Mouse (Mus musculus): ENCODE results near the gene Sipa1l3. TPM values are rescaled to one million over a fixed set of nuclear protein-coding genes. Genes with fewer than 3 reads are reported as not detected.

Sipa1l3 gene
- polyA plus RNA-seq, 1 experiment, result 29.4 TPM

- H3K27ac ChIP-seq (ENCODE audit: insufficient read depth, low read length), result no peak overlapping the region
- no peaks in the 10 kb centered on the region for H3K9me3 ChIP-seq (replicated peaks; ENCODE audit: control insufficient read depth, insufficient read depth, low read length, poor library complexity, severe bottlenecking)
- H3K4me1 ChIP-seq (ENCODE audit: control insufficient read depth, insufficient read depth, low read length), result peaks cover 3% of the 10 kb centered on the region
- no peak overlapping the region for H3K9ac ChIP-seq (ENCODE audit: low read depth, poor library complexity, severe bottlenecking)
- H3K36me3 ChIP-seq (ENCODE audit: control insufficient read depth, insufficient read depth, low read length, poor library complexity, severe bottlenecking), result no peaks in the 10 kb centered on the region
- TF ChIP-seq EP300 (IDR thresholded peaks at IDR 0.05; ENCODE audit: insufficient read depth, low read depth, low read length), result no peak
- TF ChIP-seq CTCF (IDR thresholded peaks at IDR 0.05; ENCODE audit: low read depth, low read length), result no peak
- TF ChIP-seq POLR2A (IDR thresholded peaks at IDR 0.05; ENCODE audit: insufficient read depth, low read length), result no peak
- H3K4me3 ChIP-seq (ENCODE audit: low read depth, low read length), result no peak overlapping the region
- no peaks in the 10 kb centered on the region for H3K27me3 ChIP-seq (ENCODE audit: control insufficient read depth, insufficient read depth, low read length, poor library complexity, severe bottlenecking)
Measured at GRCm38 (mm10) chr7:29392805-29393204, 125.6 kb downstream of the Sipa1l3 start.

GRCm38 (mm10) chr7:29391761-29392512 lies 126.5 kb downstream of the Sipa1l3 start:
- Histone ChIP-seq H3K4me1 (ENCODE audit: control insufficient read depth, insufficient read depth, low read length) (peaks cover 3% of the 10 kb centered on the region), H3K4me3 (ENCODE audit: low read depth, low read length) (peak overlapping the region; percentile 7; the same call in 1 of the 2 replicates), H3K27me3 (ENCODE audit: control insufficient read depth, insufficient read depth, low read length, poor library complexity, severe bottlenecking) (no peaks in the 10 kb centered on the region), H3K9me3 (replicated peaks; ENCODE audit: control insufficient read depth, insufficient read depth, low read length, poor library complexity, severe bottlenecking) (no peaks in the 10 kb centered on the region), H3K27ac (ENCODE audit: insufficient read depth, low read length) (no peak overlapping the region), H3K9ac (ENCODE audit: low read depth, poor library complexity, severe bottlenecking) (no peak overlapping the region), H3K36me3 (ENCODE audit: control insufficient read depth, insufficient read depth, low read length, poor library complexity, severe bottlenecking) (no peaks in the 10 kb centered on the region)
- TF ChIP-seq CTCF (IDR thresholded peaks at IDR 0.05; ENCODE audit: low read depth, low read length) (no peak), EP300 (IDR thresholded peaks at IDR 0.05; ENCODE audit: insufficient read depth, low read depth, low read length) (no peak), POLR2A (IDR thresholded peaks at IDR 0.05; ENCODE audit: insufficient read depth, low read length) (no peak)

DNA sequence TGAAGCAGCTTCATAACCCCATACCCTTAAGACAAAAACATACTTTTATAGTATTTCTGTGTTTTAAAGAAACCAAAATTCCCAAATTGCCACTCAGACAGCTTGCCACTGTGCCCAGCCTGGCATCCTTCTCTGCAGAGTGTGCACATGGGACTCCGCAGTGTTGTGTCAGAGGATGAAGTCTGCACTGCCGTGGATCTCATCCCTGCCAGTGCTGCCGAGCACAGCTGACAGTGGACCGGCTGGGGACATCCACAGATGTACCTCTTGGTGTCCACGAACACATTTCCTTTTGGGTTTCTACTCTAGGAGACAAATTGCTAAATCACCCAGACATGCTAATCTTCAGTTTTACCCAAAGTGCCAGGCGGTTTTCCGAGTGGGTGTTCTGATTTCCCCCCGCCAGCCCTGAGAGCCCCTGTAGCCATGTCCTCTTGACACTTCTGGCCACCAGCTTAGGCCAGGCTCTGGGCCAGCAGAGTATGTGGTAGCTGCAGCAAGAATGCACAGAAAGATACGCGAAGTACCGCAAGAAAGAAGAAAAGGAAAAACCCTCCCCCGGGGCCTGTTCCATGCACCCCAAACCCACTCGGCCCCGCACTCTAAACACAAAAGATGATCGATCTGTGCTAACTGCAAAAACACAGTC lies 127.2 kb downstream of the Sipa1l3 start:
- Histone ChIP-seq H3K4me3 (ENCODE audit: low read depth, low read length) (peak overlapping the region; percentile 7; the same call in 1 of the 2 replicates), H3K9me3 (replicated peaks; ENCODE audit: control insufficient read depth, insufficient read depth, low read length, poor library complexity, severe bottlenecking) (no peaks in the 10 kb centered on the region), H3K36me3 (ENCODE audit: control insufficient read depth, insufficient read depth, low read length, poor library complexity, severe bottlenecking) (no peaks in the 10 kb centered on the region), H3K27ac (ENCODE audit: insufficient read depth, low read length) (no peak overlapping the region), H3K27me3 (ENCODE audit: control insufficient read depth, insufficient read depth, low read length, poor library complexity, severe bottlenecking) (no peaks in the 10 kb centered on the region), H3K9ac (ENCODE audit: low read depth, poor library complexity, severe bottlenecking) (no peak overlapping the region), H3K4me1 (ENCODE audit: control insufficient read depth, insufficient read depth, low read length) (peaks cover 3% of the 10 kb centered on the region)
- TF ChIP-seq POLR2A (IDR thresholded peaks at IDR 0.05; ENCODE audit: insufficient read depth, low read length) (no peak), EP300 (IDR thresholded peaks at IDR 0.05; ENCODE audit: insufficient read depth, low read depth, low read length) (no peak), CTCF (IDR thresholded peaks at IDR 0.05; ENCODE audit: low read depth, low read length) (no peak)

DNA sequence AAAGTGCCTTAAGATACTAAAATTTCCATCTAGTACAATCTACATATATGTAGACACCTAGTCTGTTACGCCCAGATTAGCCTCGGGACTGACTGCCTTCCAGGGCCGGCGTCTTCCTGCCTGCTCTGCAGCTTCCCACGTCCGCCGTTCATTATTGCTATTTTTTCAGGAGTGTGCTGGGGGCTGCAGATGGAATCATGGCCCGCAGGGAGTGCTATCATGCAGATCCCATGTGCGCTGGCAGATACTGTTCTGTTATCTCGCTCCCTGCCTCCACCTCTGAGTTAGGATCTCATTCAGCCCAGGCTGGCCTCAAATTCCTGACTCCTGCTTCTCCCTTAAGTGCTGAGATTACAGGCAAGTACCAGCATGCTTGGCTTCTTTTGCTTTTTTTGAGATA lies 128.2 kb downstream of the Sipa1l3 start:
- no peaks in the 10 kb centered on the region for H3K27me3 ChIP-seq (ENCODE audit: control insufficient read depth, insufficient read depth, low read length, poor library complexity, severe bottlenecking)
- peaks cover 3% of the 10 kb centered on the region for H3K4me1 ChIP-seq (ENCODE audit: control insufficient read depth, insufficient read depth, low read length)
- no peak overlapping the region for H3K27ac ChIP-seq (ENCODE audit: insufficient read depth, low read length)
- no peaks in the 10 kb centered on the region for H3K9me3 ChIP-seq (replicated peaks; ENCODE audit: control insufficient read depth, insufficient read depth, low read length, poor library complexity, severe bottlenecking)
- no peak overlapping the region for H3K4me3 ChIP-seq (ENCODE audit: low read depth, low read length)
- no peaks in the 10 kb centered on the region for H3K36me3 ChIP-seq (ENCODE audit: control insufficient read depth, insufficient read depth, low read length, poor library complexity, severe bottlenecking)
- TF ChIP-seq CTCF (IDR thresholded peaks at IDR 0.05; ENCODE audit: low read depth, low read length), result no peak
- no peak overlapping the region for H3K9ac ChIP-seq (ENCODE audit: low read depth, poor library complexity, severe bottlenecking)

GRCm38 (mm10) chr7:29387524-29388068 lies 130.8 kb downstream of the Sipa1l3 start:
- no peaks in the 10 kb centered on the region for H3K4me1 ChIP-seq (ENCODE audit: control insufficient read depth, insufficient read depth, low read length)
- H3K27me3 ChIP-seq (ENCODE audit: control insufficient read depth, insufficient read depth, low read length, poor library complexity, severe bottlenecking), result no peaks in the 10 kb centered on the region
- no peak overlapping the region for H3K9ac ChIP-seq (ENCODE audit: low read depth, poor library complexity, severe bottlenecking)
- no peak for TF ChIP-seq POLR2A (IDR thresholded peaks at IDR 0.05; ENCODE audit: insufficient read depth, low read length)
- TF ChIP-seq CTCF (IDR thresholded peaks at IDR 0.05; ENCODE audit: low read depth, low read length), result no peak
- TF ChIP-seq EP300 (IDR thresholded peaks at IDR 0.05; ENCODE audit: insufficient read depth, low read depth, low read length), result no peak
- no peaks in the 10 kb centered on the region for H3K9me3 ChIP-seq (replicated peaks; ENCODE audit: control insufficient read depth, insufficient read depth, low read length, poor library complexity, severe bottlenecking)
- no peaks in the 10 kb centered on the region; the same call in 1 of the 2 replicates for H3K36me3 ChIP-seq (ENCODE audit: control insufficient read depth, insufficient read depth, low read length, poor library complexity, severe bottlenecking)
- no peak overlapping the region for H3K4me3 ChIP-seq (ENCODE audit: low read depth, low read length)
- H3K27ac ChIP-seq (ENCODE audit: insufficient read depth, low read length), result no peak overlapping the region

GRCm38 (mm10) chr7:29386349-29386748 lies 132.1 kb downstream of the Sipa1l3 start:
- H3K27ac ChIP-seq (ENCODE audit: insufficient read depth, low read length), result no peak overlapping the region
- no peaks in the 10 kb centered on the region; the same call in 1 of the 2 replicates for H3K36me3 ChIP-seq (ENCODE audit: control insufficient read depth, insufficient read depth, low read length, poor library complexity, severe bottlenecking)
- H3K9me3 ChIP-seq (replicated peaks; ENCODE audit: control insufficient read depth, insufficient read depth, low read length, poor library complexity, severe bottlenecking), result no peaks in the 10 kb centered on the region
- TF ChIP-seq CTCF (IDR thresholded peaks at IDR 0.05; ENCODE audit: low read depth, low read length), result no peak
- TF ChIP-seq EP300 (IDR thresholded peaks at IDR 0.05; ENCODE audit: insufficient read depth, low read depth, low read length), result no peak
- TF ChIP-seq POLR2A (IDR thresholded peaks at IDR 0.05; ENCODE audit: insufficient read depth, low read length), result no peak
- no peaks in the 10 kb centered on the region for H3K4me1 ChIP-seq (ENCODE audit: control insufficient read depth, insufficient read depth, low read length)
- no peak overlapping the region for H3K9ac ChIP-seq (ENCODE audit: low read depth, poor library complexity, severe bottlenecking)
- H3K4me3 ChIP-seq (ENCODE audit: low read depth, low read length), result no peak overlapping the region
- no peaks in the 10 kb centered on the region for H3K27me3 ChIP-seq (ENCODE audit: control insufficient read depth, insufficient read depth, low read length, poor library complexity, severe bottlenecking)
